Mouse (Mus musculus): ENCODE measurements at regions not wholly inside any gene's neighbourhood (a gene's known extent, or its start where the extent isn't known, plus 50 kb on each side); places are given as distances from the start of the nearest gene placed in this dataset.

GRCm38 (mm10) chr14:120146908-120147770, 104.9 kb upstream of the Oxgr1 start:
- no peak for DNase-seq (ENCODE audit: low spot score in 2 of 2)

GRCm38 (mm10) chr14:120148803-120149202, 106.6 kb upstream of the Oxgr1 start:
- DNase-seq (ENCODE audit: low spot score in 2 of 2) = no peak

- DNase-seq (ENCODE audit: low spot score in 2 of 2) = no peak
Observed at GRCm38 (mm10) chr14:120149341-120149741, 107.1 kb upstream of the Oxgr1 start.

GRCm38 (mm10) chr14:120150589-120150988, 108.4 kb upstream of the Oxgr1 start:
- DNase-seq (ENCODE audit: low spot score in 2 of 2) = no peak

GRCm38 (mm10) chr14:120154413-120154812, 112.2 kb upstream of the Oxgr1 start:
- DNase-seq (ENCODE audit: low spot score in 2 of 2) = no peak

GRCm38 (mm10) chr14:120164184-120164583, 111.3 kb upstream of the Mbnl2 start:
- DNase-seq (ENCODE audit: low spot score in 2 of 2) = no peak

GRCm38 (mm10) chr14:120165496-120166045, 109.9 kb upstream of the Mbnl2 start:
- no peak for DNase-seq (ENCODE audit: low spot score in 2 of 2)

GRCm38 (mm10) chr14:120170733-120171132, 104.7 kb upstream of the Mbnl2 start:
- no peak for DNase-seq (ENCODE audit: low spot score in 2 of 2)

- DNase-seq (ENCODE audit: low spot score in 2 of 2) = no peak
Observed at GRCm38 (mm10) chr14:120172058-120172457, 103.4 kb upstream of the Mbnl2 start.

GRCm38 (mm10) chr14:120172844-120173243, 102.6 kb upstream of the Mbnl2 start:
- no peak for DNase-seq (ENCODE audit: low spot score in 2 of 2)

- DNase-seq (ENCODE audit: low spot score in 2 of 2) = no peak
Observed at GRCm38 (mm10) chr14:120174615-120175014, 100.9 kb upstream of the Mbnl2 start.

GRCm38 (mm10) chr14:120195218-120195617, 80.3 kb upstream of the Mbnl2 start:
- DNase-seq (ENCODE audit: low spot score in 2 of 2) = no peak

GRCm38 (mm10) chr14:120211741-120212140, 63.7 kb upstream of the Mbnl2 start:
- DNase-seq (ENCODE audit: low spot score in 2 of 2) = no peak

GRCm38 (mm10) chr14:120212626-120213025, 62.8 kb upstream of the Mbnl2 start:
- DNase-seq (ENCODE audit: low spot score in 2 of 2) = no peak

- DNase-seq (ENCODE audit: low spot score in 2 of 2) = no peak
Observed at GRCm38 (mm10) chr14:120219224-120219623, 56.2 kb upstream of the Mbnl2 start.

- DNase-seq (ENCODE audit: low spot score in 2 of 2) = no peak
Observed at GRCm38 (mm10) chr14:120223528-120224201, 51.8 kb upstream of the Mbnl2 start.

- no peak for DNase-seq (ENCODE audit: low spot score in 2 of 2)
Observed at GRCm38 (mm10) chr14:120224202-120224846, 51.1 kb upstream of the Mbnl2 start.

- DNase-seq (ENCODE audit: low spot score in 2 of 2) = no peak
Observed at GRCm38 (mm10) chr14:120225657-120226056, 49.8 kb upstream of the Mbnl2 start.

Measured in spleen, postnatal 10 days (tissue).